Mouse (Mus musculus) frontal cortex, postnatal 14 days (tissue): ENCODE measurements at regions not wholly inside any gene's neighbourhood (a gene's known extent, or its start where the extent isn't known, plus 50 kb on each side); places are given as distances from the start of the nearest gene placed in this dataset.

Experiments
- DNase-seq, 2 experiments: peaks; one replicate each; pipeline ENCODE4 v3.0.0; 2022; ENCODE audit warnings: low spot score in 2 of 2

DNA sequence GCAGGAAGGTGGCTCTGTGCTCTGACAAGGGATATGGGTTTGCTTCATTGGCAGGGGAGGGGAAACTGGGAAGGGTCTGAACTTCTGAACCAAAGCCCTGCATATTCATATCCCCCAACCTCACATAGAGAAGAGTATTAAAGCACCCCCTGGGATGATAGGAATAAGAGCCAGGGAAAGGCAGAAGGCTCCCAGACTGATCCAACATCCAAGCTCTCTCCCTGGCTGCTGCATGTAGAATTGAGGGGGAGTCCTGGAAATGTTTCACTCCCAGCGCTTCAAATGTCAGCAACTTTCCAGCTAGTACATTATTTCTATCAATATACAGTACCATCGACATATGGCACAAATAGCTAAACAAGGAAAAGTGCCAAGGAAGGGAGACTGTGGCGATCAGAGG, 51.1 kb upstream of the Prickle1 start:
- DNase-seq: no peak

DNA sequence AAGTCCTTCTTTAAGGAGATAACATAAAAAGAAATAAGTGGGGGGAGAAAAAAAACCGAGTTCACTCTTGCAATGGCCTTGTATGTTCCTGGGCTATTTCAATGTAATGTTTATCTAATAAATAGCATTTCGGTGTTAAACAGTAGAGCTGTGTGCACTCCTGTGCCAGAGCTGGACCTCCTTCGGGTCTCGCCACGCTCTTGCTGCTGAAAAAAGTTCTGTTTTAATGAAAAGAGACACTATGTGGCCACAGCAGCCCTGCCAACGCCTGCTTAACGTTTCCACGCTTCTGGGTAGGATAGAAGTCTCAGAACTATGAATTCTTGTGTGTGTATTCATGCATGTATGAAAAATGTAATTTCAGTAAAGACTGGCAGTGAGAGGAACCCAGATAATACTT, 50.3 kb upstream of the Prickle1 start:
- no peak for DNase-seq
